Comparison of ENCODE assay signal across 26 mouse cellular contexts in the genomic region with DNA sequence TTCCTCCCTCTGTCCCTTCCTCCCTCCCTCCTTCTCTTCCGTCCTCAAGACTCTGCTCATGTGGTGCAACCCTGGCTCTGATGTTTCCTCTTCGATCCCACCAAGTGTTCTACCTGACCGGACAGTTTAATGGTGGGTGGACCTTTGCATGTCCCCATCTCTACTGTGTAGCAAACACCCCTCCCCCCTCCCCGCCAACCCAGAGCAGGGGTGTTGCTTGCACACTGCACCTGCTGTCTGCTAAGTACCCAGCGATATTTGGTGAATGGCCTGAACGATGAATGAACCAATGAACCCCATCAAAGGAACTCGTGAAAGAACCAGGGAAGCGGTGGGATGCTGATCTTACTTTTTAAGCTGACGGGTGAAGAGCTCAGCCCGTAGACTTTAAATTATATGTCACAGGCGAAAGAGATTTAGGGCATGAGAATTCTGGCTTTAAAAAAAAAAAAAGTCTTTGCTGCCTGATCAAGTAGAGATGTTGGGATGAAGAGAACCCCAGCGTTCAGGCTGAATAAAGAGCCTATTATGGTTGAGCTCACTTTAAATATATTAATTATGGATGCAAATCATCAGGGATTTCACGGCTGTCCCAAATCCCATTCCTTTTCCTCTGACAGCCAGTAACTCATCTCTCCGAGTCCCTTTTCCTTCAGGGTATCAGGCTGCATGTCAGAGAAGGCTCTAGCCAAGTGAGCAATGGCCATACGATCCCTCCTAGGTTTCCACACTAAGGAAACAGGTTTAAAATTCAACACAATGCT.
DNase-seq lines count a peak whose midpoint lies in the region; ATAC-seq and TF ChIP-seq lines count a peak whose summit lies in the region.
"Had no signal": no experiment of that assay in that cellular context is flagged by ENCODE, and none has a peak within 500 bp of the region (broad histone marks: within the 10 kb centered on the region; RNA-seq: fewer than 3 reads in every experiment).

No protein-coding gene starts in this region.

- H3K9ac ChIP-seq in hindbrain, embryonic 14.5 days, result no peak overlapping the region
- H3K9ac ChIP-seq in midbrain, embryonic 13.5 days (replicated peaks), result no peak overlapping the region
- H3K9ac ChIP-seq: heart, embryonic 12.5 days; liver, embryonic 15.5 days; lung, embryonic 15.5 days; stomach, embryonic 15.5 days had no signal

- 0 out of 2 replicates have a peak, but pooled peaks cover 11% of the 10 kb centered on the region for H3K4me1 ChIP-seq in hindbrain, embryonic 14.5 days (replicated peaks; ENCODE audit: control insufficient read depth, insufficient read depth, low read length)
- peaks cover 21% of the 10 kb centered on the region for H3K4me1 ChIP-seq in midbrain, embryonic 13.5 days (replicated peaks)
- H3K4me1 ChIP-seq: heart, embryonic 12.5 days; limb, embryonic 10.5 days; liver, embryonic 15.5 days; lung, embryonic 15.5 days; stomach, embryonic 15.5 days had no signal

- ATAC-seq in hindbrain, embryonic 14.5 days (ENCODE audit: low FRiP score), result peak; percentile 78
- ATAC-seq in midbrain, embryonic 13.5 days, result peak; percentile 93
- ATAC-seq in cerebellum, adult (ENCODE audit: insufficient number of reproducible peaks, low FRiP score, low TSS enrichment), result no peak
- ATAC-seq: CD4-positive, CD25-positive, alpha-beta regulatory T cell, adult 4 months; inflammation-experienced regulatory T-cells, adult 6 months had no signal

- no peak for TF ChIP-seq POLR2A in brain, embryonic 14.5 days (IDR thresholded peaks at IDR 0.05; ENCODE audit: borderline replicate concordance, extremely low read depth, insufficient read depth, insufficient read length, poor library complexity, severe bottlenecking)

- H3K9me3 ChIP-seq in hindbrain, embryonic 14.5 days (ENCODE audit: control insufficient read depth, low read length), result no peaks in the 10 kb centered on the region
- H3K9me3 ChIP-seq in midbrain, embryonic 13.5 days, result no peaks in the 10 kb centered on the region
- H3K9me3 ChIP-seq: forebrain, embryonic 10.5 days; heart, embryonic 12.5 days; limb, embryonic 10.5 days; liver, embryonic 15.5 days; lung, embryonic 15.5 days; stomach, embryonic 15.5 days had no signal

- 39% methylated on average over 15 of the region's 15 CpGs for WGBS in hindbrain, embryonic 14.5 days
- 25% methylated on average over 15 of the region's 15 CpGs for WGBS in midbrain, embryonic 13.5 days

- no peak overlapping the region for H3K4me3 ChIP-seq in hindbrain, embryonic 14.5 days (replicated peaks; ENCODE audit: low read length)
- no peak overlapping the region for H3K4me3 ChIP-seq in midbrain, embryonic 13.5 days (replicated peaks)
- H3K4me3 ChIP-seq: forebrain, embryonic 10.5 days; heart, embryonic 12.5 days; limb, embryonic 10.5 days; liver, embryonic 15.5 days; lung, embryonic 15.5 days; stomach, embryonic 15.5 days had no signal

- H3K27ac ChIP-seq in hindbrain, embryonic 14.5 days, result 0 out of 2 replicates have a peak overlapping the region, but pooled peaks have one; percentile 17
- H3K27ac ChIP-seq in midbrain, embryonic 13.5 days, result peak overlapping the region; percentile 55
- H3K27ac ChIP-seq: forebrain, embryonic 10.5 days; limb, embryonic 10.5 days; liver, embryonic 15.5 days; lung, embryonic 15.5 days; stomach, embryonic 15.5 days had no signal

- no peaks in the 10 kb centered on the region for H3K36me3 ChIP-seq in hindbrain, embryonic 14.5 days (replicated peaks; ENCODE audit: control insufficient read depth, insufficient read depth)
- no peaks in the 10 kb centered on the region for H3K36me3 ChIP-seq in midbrain, embryonic 13.5 days
- H3K36me3 ChIP-seq: forebrain, embryonic 10.5 days; liver, embryonic 15.5 days; lung, embryonic 15.5 days; stomach, embryonic 15.5 days had no signal

- DNase-seq in heart, adult 11 months, result peak; percentile 17
- DNase-seq in heart, postnatal 10 days, result no peak
- DNase-seq in brain, embryonic 14.5 days (ENCODE audit: low read depth), result peak; percentile 72
- DNase-seq in hindbrain, embryonic 14.5 days (ENCODE audit: low spot score), result no peak
- DNase-seq in urinary bladder, adult 18-20 months (ENCODE audit: low spot score in 2 of 2), result no peak
- no peak for DNase-seq in right cerebral cortex, adult 2 months (ENCODE audit: low spot score in 2 of 2)
- DNase-seq: adrenal gland, postnatal 25 days; cerebellum, adult 11 months; cerebellum, postnatal 10 days; gastrocnemius, postnatal 14 days; heart, adult 18-20 months; kidney, adult 18-20 months; kidney, postnatal 10 days; liver; right cerebral cortex, adult 18-20 months; thymus, postnatal 25 days had no signal

- no peak for TF ChIP-seq CTCF in brain, embryonic 14.5 days (IDR thresholded peaks at IDR 0.05; ENCODE audit: borderline replicate concordance, extremely low read depth, insufficient read depth, insufficient read length)

- intact Hi-C loops in heart, postnatal 10 days (cut with DNase I), result no loop called here

- no peak overlapping the region for H3K4me2 ChIP-seq in hindbrain, embryonic 14.5 days (replicated peaks)
- H3K4me2 ChIP-seq in midbrain, embryonic 13.5 days (replicated peaks), result peak overlapping the region; percentile 13; the same call in 1 of the 2 replicates
- H3K4me2 ChIP-seq: heart, embryonic 12.5 days; liver, embryonic 15.5 days; lung, embryonic 15.5 days; stomach, embryonic 15.5 days had no signal

- no peaks in the 10 kb centered on the region for H3K27me3 ChIP-seq in hindbrain, embryonic 14.5 days (ENCODE audit: control insufficient read depth, insufficient read depth, low read length)
- no peaks in the 10 kb centered on the region for H3K27me3 ChIP-seq in midbrain, embryonic 13.5 days
- H3K27me3 ChIP-seq: heart, embryonic 12.5 days; liver, embryonic 15.5 days; lung, embryonic 15.5 days; stomach, embryonic 15.5 days had no signal

Comparison
In these comparisons a context has a peak if more than half of its experiments do, and no peak if none do; other contexts are left out.
1. DNase-seq: peak in heart, adult 11 months (single experiment) and brain, embryonic 14.5 days (single experiment); none in heart, postnatal 10 days (0 of 2), hindbrain, embryonic 14.5 days (single experiment), urinary bladder, adult 18-20 months (0 of 2) and right cerebral cortex, adult 2 months (0 of 2).